17 mouse cellular contexts compared by ENCODE assay signal in the genomic region with DNA sequence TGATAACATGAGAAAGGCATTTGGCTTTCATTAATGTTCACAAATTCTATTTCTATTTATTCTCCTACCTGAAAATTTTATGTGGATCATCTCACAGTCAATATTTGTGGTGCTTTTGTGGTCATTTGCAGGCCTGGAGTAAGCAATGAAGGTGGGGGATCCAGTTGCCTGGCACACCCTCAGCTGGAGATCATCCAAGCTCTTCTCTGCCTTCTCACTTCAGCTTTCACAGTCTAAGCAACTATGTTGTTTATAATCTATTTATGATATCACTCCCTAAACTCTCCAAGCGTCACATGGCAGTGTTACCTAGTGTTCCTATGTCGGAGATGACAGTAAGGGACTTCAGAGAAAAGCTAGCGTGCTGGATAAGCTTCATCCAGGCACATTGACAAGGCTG. TPM values are rescaled to one million over a fixed set of nuclear protein-coding genes. Genes with fewer than 3 reads are reported as not detected.
"Had no signal": no experiment of that assay in that cellular context is flagged by ENCODE, and none has a peak within 500 bp of the region (broad histone marks: within the 10 kb centered on the region; RNA-seq: fewer than 3 reads in every experiment).

No protein-coding gene starts in this region.

- H3K9me3 ChIP-seq: lung, embryonic 15.5 days; midbrain, embryonic 12.5 days; midbrain, embryonic 15.5 days; neural tube, embryonic 12.5 days; stomach, embryonic 15.5 days had no signal

- H3K4me1 ChIP-seq: lung, embryonic 15.5 days; megakaryocyte, embryonic 14.5 days; stomach, embryonic 15.5 days had no signal

- H3K4me3 ChIP-seq: lung, embryonic 15.5 days; megakaryocyte, embryonic 14.5 days; midbrain, embryonic 12.5 days; midbrain, embryonic 15.5 days; neural tube, embryonic 12.5 days; stomach, embryonic 15.5 days had no signal

- H3K36me3 ChIP-seq: lung, embryonic 15.5 days; midbrain, embryonic 12.5 days; neural tube, embryonic 12.5 days; stomach, embryonic 15.5 days had no signal

- H3K27ac ChIP-seq: lung, embryonic 15.5 days; macrophage; midbrain, embryonic 12.5 days; midbrain, embryonic 15.5 days; neural tube, embryonic 12.5 days; stomach, embryonic 15.5 days; stomach, postnatal 0 days had no signal

- H3K9ac ChIP-seq: lung, embryonic 15.5 days; midbrain, embryonic 12.5 days; midbrain, embryonic 15.5 days; neural tube, embryonic 12.5 days; stomach, embryonic 15.5 days had no signal

- ATAC-seq: lung, postnatal 0 days; midbrain, embryonic 15.5 days had no signal

- H3K4me2 ChIP-seq: lung, embryonic 15.5 days; midbrain, embryonic 12.5 days; midbrain, embryonic 15.5 days; neural tube, embryonic 12.5 days; stomach, embryonic 15.5 days had no signal

- DNase-seq: lung, adult 2 months; lung, postnatal 14 days; lung, postnatal 36 days; right cerebral cortex, postnatal 14 days; thymus, adult 2 months; thymus, postnatal 25 days; thymus, postnatal 4 days had no signal

- H3K27me3 ChIP-seq: lung, embryonic 15.5 days; megakaryocyte, embryonic 14.5 days; midbrain, embryonic 12.5 days; midbrain, embryonic 15.5 days; neural tube, embryonic 12.5 days; stomach, embryonic 15.5 days had no signal

RNA-seq across cellular contexts. Expression of a gene that starts 18.1 kb away (rescaled TPM):
- total RNA-seq: megakaryocyte progenitor cell, adult 5-6 weeks had no signal
- polyA plus RNA-seq: macrophage had no signal
